Mouse (Mus musculus) cerebellum, adult 2 months (tissue): Measurements from ENCODE around the gene AC131692.1. TPM values are rescaled to one million over a fixed set of nuclear protein-coding genes. Genes with fewer than 3 reads are reported as not detected.

Source experiments
- DNase-seq, 2 experiments: peaks; one replicate each; pipeline ENCODE4 v3.0.0; 2021
- H3K27ac ChIP-seq: fragments of 200-500 bp; 2 replicates; pipeline ENCODE4 v1.5.1; 2012; ENCODE audit warnings: low read length, control low read depth, inconsistent platforms; ENCODE audit not compliant: insufficient read depth
- H3K27me3 ChIP-seq: fragments of 200-500 bp; 2 replicates; pipeline ENCODE4 v1.6.1; 2012; ENCODE audit warnings: inconsistent platforms, mild to moderate bottlenecking, low read length, moderate library complexity; ENCODE audit not compliant: control insufficient read depth, insufficient read depth
- H3K4me1 ChIP-seq: fragments of 200-500 bp; 2 replicates; pipeline ENCODE4 v1.6.1; 2011; ENCODE audit warnings: low read length; ENCODE audit not compliant: control insufficient read depth, insufficient read depth
- H3K4me3 ChIP-seq: fragments of 200-500 bp; replicated peaks from 2 replicates; pipeline ENCODE3; 2011; ENCODE audit warnings: mild to moderate bottlenecking, low read depth, low read length, control low read depth; ENCODE audit not compliant: insufficient read depth
- CTCF ChIP-seq: fragments of 200-500 bp; IDR thresholded peaks from 2 replicates; pipeline ENCODE4 v1.5.1; 2011; ENCODE audit warnings: low read depth, mild to moderate bottlenecking, control low read depth, low read length, moderate library complexity, borderline replicate concordance; ENCODE audit not compliant: insufficient read depth
- POLR2A ChIP-seq: fragments of 200-500 bp; IDR thresholded peaks from 2 replicates; pipeline ENCODE4 v1.6.1; 2011; ENCODE audit warnings: low read length, control low read depth, borderline replicate concordance; ENCODE audit not compliant: insufficient read depth
- WGBS: fragments of 180-500 bp; shearing (Covaris S2); methylation state at CpG from one replicate; pipeline ENCODE4 v1.1.7; 2018; 5-methylcytosine and 5-hydroxymethylcytosine counted together
- polyA plus RNA-seq: library from polyadenylated mRNA; depleted of rRNA; stranded (reverse); fragments of >200 nt; gene quantifications from 2 replicates; pipeline ENCODE4 v1.2.3, GENCODE M21; 2012

AC131692.1 gene
- polyA plus RNA-seq, 1 experiment: not detected

DNA sequence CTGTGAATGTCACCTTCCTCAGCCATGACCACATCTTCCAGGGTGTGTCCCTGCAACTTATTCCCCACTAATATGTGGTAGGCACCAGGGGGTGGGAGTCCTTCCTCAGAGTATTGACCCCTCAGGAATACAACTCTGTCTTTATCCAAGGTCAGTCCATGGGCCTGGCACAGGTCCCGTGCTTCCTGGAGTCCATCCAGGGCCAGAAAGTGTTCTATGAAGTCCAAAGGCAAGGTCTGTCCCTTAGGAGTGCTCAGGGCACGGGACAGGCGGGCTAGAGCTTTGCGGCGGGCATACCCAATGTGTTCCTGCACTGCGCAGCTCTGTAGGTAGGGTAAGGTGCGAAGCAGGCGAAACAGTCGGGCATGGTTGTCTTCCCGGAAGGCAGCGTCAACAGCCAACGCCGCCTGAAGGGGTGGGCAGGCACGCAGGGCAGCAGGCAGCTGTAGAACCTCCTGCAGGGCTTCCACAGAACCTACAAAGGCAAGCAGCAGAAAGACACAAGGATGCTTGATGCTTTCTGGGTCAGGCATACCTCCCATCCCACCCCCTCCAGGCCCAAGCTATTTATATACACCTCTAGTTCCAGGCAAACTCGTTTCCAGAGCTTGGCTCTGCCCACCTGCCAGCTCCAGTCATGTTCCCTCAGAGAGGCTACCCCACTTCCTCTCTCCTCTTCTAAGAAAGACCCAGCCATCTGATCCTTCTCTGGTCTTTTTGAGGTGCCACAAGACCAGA is 22.1 kb downstream of the AC131692.1 start:
- Histone ChIP-seq H3K4me3 (no peak overlapping the region), H3K4me1 (peaks cover 10% of the 10 kb centered on the region), H3K27ac (no peak overlapping the region), H3K27me3 (no peaks in the 10 kb centered on the region)
- DNase-seq: no peak
- no peak for TF ChIP-seq CTCF
- TF ChIP-seq POLR2A: no peak
- WGBS: 30% methylated on average over 15 of the region's 15 CpGs

DNA sequence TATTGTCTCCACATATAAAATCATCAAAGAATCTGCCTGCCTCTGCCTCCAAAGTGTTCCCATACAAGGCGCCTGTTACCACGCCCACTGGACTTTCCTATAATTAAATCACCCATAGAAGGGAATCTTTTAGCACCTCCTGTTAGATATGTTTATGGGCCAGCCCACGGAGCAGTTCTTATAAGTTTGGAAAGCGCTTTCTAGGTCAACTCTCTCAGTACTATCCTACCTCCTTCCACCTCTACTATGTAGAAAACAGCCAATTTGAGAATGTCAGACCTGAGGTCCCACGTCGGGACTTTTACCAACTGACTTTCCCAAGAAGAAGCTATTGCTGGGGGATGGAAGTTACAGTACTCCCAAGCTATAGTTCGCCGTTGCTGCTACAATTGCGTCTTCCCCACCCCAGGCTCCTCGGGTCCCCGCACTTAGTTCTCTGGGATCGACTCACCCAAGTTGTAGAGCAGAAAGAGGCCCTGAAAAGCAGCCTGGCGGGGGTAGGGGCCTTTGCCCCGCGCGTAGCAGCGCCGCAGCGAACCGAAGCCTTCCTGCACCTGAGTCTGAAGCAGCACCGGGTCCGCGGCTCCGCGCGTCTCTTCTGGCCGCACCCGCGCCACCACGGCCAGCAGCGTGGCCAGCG is 23.2 kb downstream of the AC131692.1 start:
- Histone ChIP-seq H3K4me3 (peak overlapping the region; percentile 63), H3K27ac (peak overlapping the region; percentile 67), H3K4me1 (peaks cover 10% of the 10 kb centered on the region), H3K27me3 (no peaks in the 10 kb centered on the region)
- TF ChIP-seq CTCF: no peak
- no peak for TF ChIP-seq POLR2A
- DNase-seq: no peak
- 3% methylated on average over 32 of the region's 32 CpGs for WGBS

DNA sequence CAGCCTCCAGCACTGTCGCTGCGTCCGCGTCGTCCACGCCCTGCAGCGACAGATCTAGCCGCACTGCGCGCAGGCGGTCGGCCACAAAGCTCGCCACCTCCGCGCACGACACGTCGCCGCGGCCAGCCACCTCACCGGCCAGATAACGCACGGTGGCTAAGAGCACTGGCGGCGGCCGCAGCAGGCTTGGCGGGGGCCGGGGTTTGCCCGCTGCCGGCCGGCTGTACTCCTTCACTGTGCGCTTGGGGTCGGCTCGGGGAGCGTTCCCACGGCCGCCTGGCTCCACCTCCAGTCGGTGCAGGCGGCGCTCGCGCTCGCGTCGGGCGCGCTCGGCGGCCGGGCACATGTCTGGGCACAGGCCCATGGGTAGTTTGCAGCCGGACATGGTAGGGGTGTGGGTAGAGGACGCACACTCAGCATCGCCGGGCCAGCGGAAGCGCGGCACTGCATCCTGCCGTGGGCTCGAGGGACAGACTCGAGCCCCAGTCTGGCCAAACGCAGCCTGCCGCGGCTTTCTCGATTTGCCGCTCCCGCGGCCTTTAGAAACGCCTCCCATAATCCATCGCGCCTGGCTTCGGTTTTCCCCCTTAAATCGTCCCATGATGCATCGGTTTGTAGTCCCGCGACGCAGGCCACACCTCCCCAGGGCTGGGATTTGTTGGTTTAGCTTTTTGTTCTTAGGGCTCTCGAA is 23.9 kb downstream of the AC131692.1 start, which contains the start of gene Sac3d1:
Sac3d1 (minus strand) TSS at position 665 of the 691 bp plus-strand sequence.
- DNase-seq: peak; percentile 90 to 91
- Histone ChIP-seq H3K27me3 (no peaks in the 10 kb centered on the region), H3K4me3 (peak within 1 kb of the TSS; percentile 63), H3K27ac (peak within 1 kb of the TSS; percentile 67), H3K4me1 (peaks cover 10% of the 10 kb centered on the region)
- no peak for TF ChIP-seq CTCF
- TF ChIP-seq POLR2A: peak; percentile 40
- under 1% methylated on average over 77 of the region's 77 CpGs for WGBS

DNA sequence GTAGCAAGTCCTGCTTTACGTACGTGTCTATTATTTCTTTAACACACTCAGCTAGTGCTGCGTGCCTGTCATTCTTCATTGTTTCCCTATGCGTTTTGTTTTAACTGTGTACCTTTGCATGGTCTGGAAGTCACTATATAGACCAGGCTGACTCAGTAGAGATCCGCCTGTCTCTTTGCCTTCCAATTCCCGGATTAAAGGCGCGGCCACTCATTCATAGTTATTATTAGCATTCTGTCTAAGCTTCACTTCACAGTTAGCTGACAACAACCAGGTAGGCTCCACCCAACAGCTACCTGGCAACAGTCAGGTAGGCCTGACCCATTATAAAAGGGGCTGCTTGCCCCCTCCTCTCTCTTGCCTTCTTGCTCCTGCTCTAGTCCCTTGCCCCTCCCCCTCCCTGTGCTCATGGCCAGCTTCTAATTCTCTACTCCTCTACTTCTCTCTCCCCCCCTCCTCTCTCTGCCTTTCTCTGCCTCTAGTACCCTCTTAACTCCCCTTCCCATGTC is 24.5 kb downstream of the AC131692.1 start:
- Histone ChIP-seq H3K27me3 (no peaks in the 10 kb centered on the region), H3K27ac (peak overlapping the region; percentile 10; the same call in 1 of the 2 replicates), H3K4me3 (peak overlapping the region; percentile 63), H3K4me1 (peaks cover 10% of the 10 kb centered on the region)
- no peak for DNase-seq
- TF ChIP-seq CTCF: no peak
- TF ChIP-seq POLR2A: no peak
- under 1% methylated on average over 8 of the region's 8 CpGs for WGBS

DNA sequence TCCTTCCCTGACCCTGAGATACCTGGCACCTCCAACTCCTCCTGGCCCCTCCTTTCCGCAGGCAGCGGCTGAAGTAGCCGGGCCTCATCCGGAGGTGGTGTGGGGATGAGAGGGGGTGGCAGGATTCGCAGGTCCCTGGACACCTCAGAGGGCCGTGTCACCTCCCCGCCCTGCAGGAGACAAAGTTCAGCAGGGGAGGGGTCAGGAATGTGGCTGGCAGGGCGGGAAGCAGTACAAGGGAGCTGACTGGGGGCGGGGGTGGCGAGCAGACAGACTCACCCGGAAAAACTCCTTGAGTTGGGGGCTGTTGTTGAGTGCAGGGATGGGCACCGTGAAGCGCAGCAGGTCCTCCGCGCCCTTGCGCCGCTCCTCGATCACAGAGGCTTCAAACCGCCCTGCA is 27.5 kb downstream of the AC131692.1 start:
- WGBS: 57% methylated on average over 19 of the region's 19 CpGs
- Histone ChIP-seq H3K27me3 (no peaks in the 10 kb centered on the region), H3K27ac (no peak overlapping the region), H3K4me1 (peaks cover under 1% of the 10 kb centered on the region; the same call in 1 of the 2 replicates), H3K4me3 (no peak overlapping the region)
- TF ChIP-seq POLR2A (no peak), CTCF (no peak)
- no peak for DNase-seq

DNA sequence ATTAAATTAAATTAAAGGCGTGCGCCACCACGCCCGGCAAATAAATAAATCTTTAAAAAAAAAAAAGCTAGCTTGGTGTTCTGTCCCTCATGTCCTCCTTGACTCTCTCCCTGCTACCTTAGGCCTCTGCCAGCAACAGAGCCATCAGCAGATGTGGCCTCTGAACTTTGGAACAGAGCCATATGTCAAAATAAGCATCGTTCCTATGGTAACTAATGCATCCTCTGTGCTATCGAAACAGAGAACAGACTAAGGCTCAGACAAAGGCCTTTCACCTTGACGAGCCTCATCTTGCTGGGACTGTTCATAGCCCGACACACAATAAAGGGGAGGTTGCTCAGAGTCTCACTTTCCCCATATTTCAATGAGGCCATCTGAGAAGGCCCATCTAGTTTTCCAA is 29.1 kb downstream of the AC131692.1 start:
- H3K4me1 ChIP-seq: no peaks in the 10 kb centered on the region; the same call in 1 of the 2 replicates
- no peak overlapping the region for H3K4me3 ChIP-seq
- H3K27ac ChIP-seq: no peak overlapping the region
- no peaks in the 10 kb centered on the region for H3K27me3 ChIP-seq
- no peak for DNase-seq
- WGBS: 30% methylated on average over 8 of the region's 8 CpGs
- no peak for TF ChIP-seq POLR2A
- no peak for TF ChIP-seq CTCF

DNA sequence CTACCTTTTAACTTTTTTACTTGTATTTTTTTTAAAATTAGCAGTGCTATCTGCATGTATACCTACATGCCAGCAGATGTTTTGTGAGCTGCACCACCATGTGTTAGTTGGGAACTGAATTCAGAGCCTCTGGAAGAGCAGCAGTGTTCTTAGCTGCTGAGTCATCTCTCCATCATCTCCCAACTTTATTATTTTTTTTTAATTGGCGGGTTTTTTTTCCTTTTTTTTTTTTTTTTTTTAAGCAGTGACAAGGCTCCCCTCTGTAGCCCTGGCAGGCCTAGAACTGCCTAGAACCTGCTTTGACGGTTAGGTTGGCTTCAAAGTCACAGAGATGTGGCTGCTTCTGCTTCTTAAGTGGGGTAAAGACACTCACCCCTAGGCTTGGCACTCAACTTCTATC is 30.7 kb downstream of the AC131692.1 start:
- Histone ChIP-seq H3K4me1 (no peaks in the 10 kb centered on the region; the same call in 1 of the 2 replicates), H3K27ac (no peak overlapping the region), H3K27me3 (no peaks in the 10 kb centered on the region), H3K4me3 (no peak overlapping the region)
- DNase-seq: no peak
- WGBS: 49% methylated on average over 2 of the region's 2 CpGs
- TF ChIP-seq CTCF: no peak
